Mouse (Mus musculus): Measurements from ENCODE around the gene Wipi1. TPM values are rescaled to one million over a fixed set of nuclear protein-coding genes. Genes with fewer than 3 reads are reported as not detected.

Wipi1 gene
- total and polyA plus RNA-seq, 3 experiments: 22.1 to 38.6 (median 35.4) TPM

GRCm38 (mm10) chr11:109620356-109620755 is 8.6 kb upstream of the Wipi1 start:
- peak; percentile 84 for DNase-seq

- peak; percentile 68 for DNase-seq
Measured at GRCm38 (mm10) chr11:109619055-109619454, 7.3 kb upstream of the Wipi1 start.

GRCm38 (mm10) chr11:109616766-109617165 is 5.0 kb upstream of the Wipi1 start:
- DNase-seq: peak; percentile 34

DNA sequence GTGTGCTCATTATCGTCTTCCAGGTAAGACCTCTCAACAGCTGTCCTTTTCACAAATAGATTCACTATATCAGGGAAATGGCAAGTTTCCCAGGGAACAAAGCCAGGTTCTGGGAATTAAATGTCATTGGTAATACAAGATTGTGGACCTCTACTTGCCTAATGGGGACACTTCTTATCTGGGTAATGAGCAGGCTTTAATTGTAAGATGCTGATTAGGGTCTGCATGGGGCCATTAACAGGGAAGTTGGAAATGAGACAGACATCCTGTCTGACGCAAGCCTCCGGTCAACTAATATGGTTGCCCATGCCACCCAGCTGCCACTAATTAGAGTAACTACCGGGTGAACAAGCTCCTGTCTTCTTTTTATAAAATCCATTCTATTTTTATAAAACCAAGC is 4.6 kb upstream of the Wipi1 start:
- no peak for DNase-seq

GRCm38 (mm10) chr11:109615286-109615685 is 3.5 kb upstream of the Wipi1 start:
- DNase-seq: no peak

DNA sequence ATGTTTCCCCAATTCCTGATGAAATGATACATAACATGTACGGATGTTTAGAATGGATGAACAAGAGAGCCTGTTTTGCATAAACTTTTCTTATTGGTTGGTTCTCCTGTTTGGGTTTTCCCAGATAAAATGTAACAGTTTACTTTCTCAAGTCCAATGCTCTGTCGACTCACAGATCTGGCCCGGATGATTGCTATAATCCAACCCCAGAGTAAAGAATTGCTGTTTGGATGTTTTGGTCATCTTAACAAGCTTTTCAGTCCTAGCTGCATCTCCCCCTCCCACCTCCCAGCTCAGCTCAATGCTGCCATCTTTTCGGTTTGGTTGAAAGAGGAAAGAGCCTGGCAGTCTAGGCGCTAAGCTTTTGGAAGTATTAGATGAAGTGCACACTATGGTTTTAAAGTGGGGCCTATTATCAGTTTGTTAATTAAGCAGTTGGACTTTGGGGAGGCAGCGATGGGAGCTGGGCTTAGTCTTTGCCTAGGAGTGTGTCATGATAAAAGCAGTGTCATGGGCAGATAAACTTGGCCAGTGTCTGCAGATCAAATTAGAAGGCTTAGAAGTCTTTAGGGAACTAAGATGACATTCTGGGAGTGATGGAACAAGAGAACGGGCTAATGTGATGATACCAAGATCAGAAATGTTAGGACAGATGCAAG is 1.2 kb upstream of the Wipi1 start:
- no peak for DNase-seq

GRCm38 (mm10) chr11:109610795-109611302 is 918 bp downstream of the Wipi1 start:
- DNase-seq: no peak

DNA sequence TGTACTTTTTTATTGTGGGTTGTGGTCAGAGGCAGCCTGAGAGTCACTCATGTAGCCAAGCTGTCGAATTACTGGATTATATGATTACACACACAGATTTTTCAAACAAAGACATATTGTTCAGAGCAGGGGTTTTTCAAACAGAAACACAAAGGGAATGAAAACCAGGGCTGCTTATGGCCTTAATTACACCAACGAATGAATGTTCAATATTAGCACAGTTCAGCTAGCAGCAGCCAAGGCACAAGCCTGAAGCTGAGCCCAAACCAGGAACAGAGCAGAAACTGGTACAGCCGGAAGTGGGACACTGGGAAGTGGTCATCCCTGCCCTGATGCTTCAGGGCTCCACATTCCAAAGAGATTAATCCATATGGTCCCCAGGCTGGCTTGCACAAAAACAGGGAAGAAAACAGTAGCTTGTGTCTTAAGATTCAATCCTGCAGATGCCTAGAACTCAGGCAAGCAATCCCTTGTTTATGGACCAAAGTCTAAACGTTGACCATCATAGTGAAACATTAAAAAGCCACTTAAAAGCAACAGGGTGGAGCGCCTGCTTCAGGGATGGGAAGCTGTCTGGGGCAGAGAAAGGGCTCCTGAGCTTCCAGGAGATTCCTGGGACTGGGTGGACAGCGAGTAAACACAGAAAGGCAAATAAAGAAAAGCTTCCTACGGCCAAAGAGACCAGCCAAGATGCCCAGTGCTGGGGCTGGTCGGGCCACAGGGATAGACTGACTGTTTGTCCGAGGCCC is 1.5 kb downstream of the Wipi1 start:
- no peak for DNase-seq

GRCm38 (mm10) chr11:109608976-109609625 is 2.7 kb downstream of the Wipi1 start:
- no peak for DNase-seq

- DNase-seq: no peak
Measured at GRCm38 (mm10) chr11:109607600-109607999, 4.2 kb downstream of the Wipi1 start.

DNA sequence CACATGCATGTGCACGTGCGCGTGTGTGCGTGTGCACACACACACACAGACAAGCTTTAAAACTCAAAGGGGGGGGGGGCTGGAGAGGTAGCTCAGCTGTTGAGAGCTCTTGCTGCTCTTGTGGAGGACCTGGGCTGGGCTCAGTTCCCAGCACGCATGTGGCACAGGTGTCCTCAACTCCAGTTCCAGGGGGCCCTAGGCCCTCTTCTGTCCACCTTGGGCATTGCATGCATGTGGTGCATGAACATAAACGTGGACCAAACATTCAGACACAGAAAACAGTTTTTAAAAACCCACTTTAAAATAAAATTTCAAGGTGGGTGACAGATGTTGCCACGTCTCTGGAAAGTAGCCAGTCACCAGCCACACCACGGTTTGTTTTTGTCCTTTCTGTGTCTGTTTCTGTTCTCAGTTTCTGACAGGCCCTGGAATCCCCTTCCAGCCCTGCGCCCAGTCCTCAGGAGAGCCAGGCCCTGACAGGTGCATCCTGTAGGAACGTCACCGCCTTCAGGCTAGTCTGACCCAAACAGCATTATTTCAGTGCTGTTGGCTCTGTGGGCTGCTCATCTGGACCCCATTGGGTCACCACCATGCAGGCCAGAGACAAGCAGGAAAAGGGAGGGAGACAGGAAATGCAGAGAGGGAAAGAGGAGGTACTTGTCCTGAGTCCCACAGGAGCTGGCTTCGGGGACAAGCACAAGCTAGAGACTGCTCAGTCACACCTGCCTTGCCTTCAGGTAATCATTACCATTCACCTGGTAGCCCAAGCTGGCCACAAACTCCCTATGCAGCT is 12.8 kb downstream of the Wipi1 start:
- DNase-seq: no peak

- no peak for DNase-seq
Measured at GRCm38 (mm10) chr11:109594761-109595160, 17.0 kb downstream of the Wipi1 start.

- peak; percentile 9 for DNase-seq
Measured at GRCm38 (mm10) chr11:109593200-109593981, 18.4 kb downstream of the Wipi1 start.

- no peak for DNase-seq
Measured at GRCm38 (mm10) chr11:109591511-109591910, 20.3 kb downstream of the Wipi1 start.

DNA sequence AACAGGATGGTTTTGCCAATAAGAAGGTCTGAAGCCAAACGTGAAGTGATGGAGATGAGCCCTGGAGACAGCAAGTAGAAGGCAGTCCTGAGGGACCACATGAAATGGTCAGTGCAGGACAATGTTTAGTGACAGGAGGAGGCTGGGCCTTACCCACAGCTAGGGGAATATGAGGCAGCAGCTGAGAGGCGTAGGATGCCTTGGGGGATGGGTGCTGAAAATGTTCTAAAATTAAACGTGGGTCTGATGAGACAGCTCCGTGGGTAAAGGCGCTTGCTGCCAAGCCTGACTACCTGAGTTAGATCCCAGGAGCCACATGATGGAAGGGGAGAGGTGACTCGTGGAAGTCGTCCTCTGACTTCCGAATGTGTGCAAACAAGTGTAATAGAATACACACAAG is 21.8 kb downstream of the Wipi1 start:
- DNase-seq: no peak

GRCm38 (mm10) chr11:109587638-109588374 is 24.0 kb downstream of the Wipi1 start:
- no peak for DNase-seq

GRCm38 (mm10) chr11:109587019-109587418 is 24.7 kb downstream of the Wipi1 start:
- DNase-seq: no peak

DNA sequence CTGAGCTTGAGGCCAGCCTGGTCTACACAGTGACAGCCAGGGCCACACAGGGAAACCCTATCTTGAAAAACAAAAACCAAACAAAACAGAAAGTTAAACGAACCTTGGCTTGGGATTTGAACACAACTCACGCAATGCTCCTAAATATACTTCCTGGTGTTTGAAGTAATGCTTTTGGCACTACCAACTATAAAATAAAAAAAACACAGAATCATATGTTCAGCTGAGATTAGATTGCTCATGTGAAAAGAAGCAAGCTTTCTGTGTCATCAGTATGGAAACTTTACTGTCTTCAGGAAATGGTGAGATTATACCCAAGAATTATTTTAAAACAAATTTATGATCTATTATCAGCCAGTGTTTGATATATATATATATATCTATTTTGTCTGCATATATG is 25.3 kb downstream of the Wipi1 start:
- DNase-seq: no peak

- DNase-seq: peak; percentile 68
Measured at GRCm38 (mm10) chr11:109584843-109585713, 26.7 kb downstream of the Wipi1 start.

DNA sequence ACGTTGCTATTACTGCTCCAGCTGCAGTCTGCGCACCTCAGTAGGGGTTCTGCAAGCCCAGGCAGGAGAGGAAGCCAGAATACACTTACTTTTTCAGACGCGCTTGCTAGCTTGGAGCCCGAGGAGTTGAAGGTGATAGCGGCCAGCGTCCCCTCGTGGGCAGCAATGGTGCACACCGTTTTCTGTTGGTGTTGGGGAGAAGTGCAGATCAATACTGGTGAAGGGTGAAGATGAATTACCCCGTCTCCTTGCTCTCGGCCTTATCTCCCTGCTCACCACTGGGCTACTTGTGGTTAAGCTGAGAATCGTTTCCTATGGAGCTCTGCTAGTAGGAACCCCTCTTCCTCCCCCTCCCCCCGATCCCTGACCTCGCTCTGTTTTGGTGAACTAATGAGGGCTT is 27.8 kb downstream of the Wipi1 start:
- DNase-seq: no peak

Measured in adrenal gland, adult 2 months (tissue).